Mouse (Mus musculus) layer of hippocampus, adult 11-12 months (tissue): ENCODE data around the gene Ppm1n.

Experiments used
- DNase-seq: peaks from one replicate; pipeline ENCODE4 v3.0.0; 2022; ENCODE audit warnings: low spot score

Ppm1n gene

GRCm38 (mm10) chr7:19247511-19247910, 32.4 kb downstream of the Ppm1n start:
- DNase-seq, result no peak

GRCm38 (mm10) chr7:19246855-19247254, 33.0 kb downstream of the Ppm1n start:
- DNase-seq, result no peak

GRCm38 (mm10) chr7:19245083-19245482, 34.8 kb downstream of the Ppm1n start:
- DNase-seq, result no peak

GRCm38 (mm10) chr7:19243858-19244257, 36.0 kb downstream of the Ppm1n start:
- no peak for DNase-seq

- no peak for DNase-seq
These were observed 37.9 kb downstream of the Ppm1n start for GRCm38 (mm10) chr7:19242005-19242404.

GRCm38 (mm10) chr7:19240905-19241463, 38.9 kb downstream of the Ppm1n start:
- no peak for DNase-seq

- DNase-seq, result no peak
These were observed 39.9 kb downstream of the Ppm1n start for GRCm38 (mm10) chr7:19239986-19240385.

- peak; percentile 93 for DNase-seq
These were observed 40.4 kb downstream of the Ppm1n start for GRCm38 (mm10) chr7:19239423-19239822.

GRCm38 (mm10) chr7:19238344-19238743, 41.5 kb downstream of the Ppm1n start:
- DNase-seq, result no peak

- no peak for DNase-seq
These were observed 43.5 kb downstream of the Ppm1n start for GRCm38 (mm10) chr7:19236411-19236810.

GRCm38 (mm10) chr7:19235092-19235671, 44.7 kb downstream of the Ppm1n start:
- DNase-seq, result no peak

- DNase-seq, result no peak
These were observed 45.2 kb downstream of the Ppm1n start for GRCm38 (mm10) chr7:19234652-19235051.

- DNase-seq, result no peak
These were observed 48.0 kb downstream of the Ppm1n start for GRCm38 (mm10) chr7:19231849-19232248.

GRCm38 (mm10) chr7:19230899-19231298, 49.0 kb downstream of the Ppm1n start:
- DNase-seq, result no peak

- no peak for DNase-seq
These were observed 49.8 kb downstream of the Ppm1n start for GRCm38 (mm10) chr7:19230041-19230580.

- DNase-seq, result no peak
These were observed 50.5 kb downstream of the Ppm1n start for GRCm38 (mm10) chr7:19229404-19229803.

- no peak for DNase-seq
These were observed 51.1 kb downstream of the Ppm1n start for GRCm38 (mm10) chr7:19228793-19229148.

GRCm38 (mm10) chr7:19227883-19228792, 51.7 kb downstream of the Ppm1n start, which contains the start of gene Opa3:
Gene Opa3 (plus strand): TSS chr7:19228334.
- DNase-seq, result peak; percentile 100

GRCm38 (mm10) chr7:19226817-19227797, 52.8 kb downstream of the Ppm1n start:
- peak; percentile 55 for DNase-seq
